Mouse (Mus musculus) MEL (cell line): ENCODE measurements around the gene Phf13. TPM values are rescaled to one million over a fixed set of nuclear protein-coding genes. Genes with fewer than 3 reads are reported as not detected.

Experiments
- DNase-seq: peaks from one replicate; pipeline ENCODE4 v3.0.0; 2011; ENCODE audit warnings: low read depth, low spot score
- H3K27ac ChIP-seq: 2 replicates; pipeline ENCODE4 v1.5.1; 2012; ENCODE audit warnings: low read depth, mild to moderate bottlenecking, control low read depth, low read length, moderate library complexity; ENCODE audit not compliant: control insufficient read depth
- H3K27me3 ChIP-seq, 2 experiments: fragments of 150-350 bp in 1 of 2; sonication (generic) in 1 of 2; 2 replicates each; pipeline ENCODE4 v1.6.1; 2012; ENCODE audit warnings: low read length in 2 of 2, mild to moderate bottlenecking in 2 of 2, improper control_type of control experiment in 1 of 2, moderate library complexity in 1 of 2; ENCODE audit not compliant: insufficient read depth in 2 of 2, control insufficient read depth in 1 of 2
- H3K36me3 ChIP-seq, 2 experiments: 2 replicates each; pipeline ENCODE4 v1.6.1; 2012 to 2014; ENCODE audit warnings: low read length in 2 of 2, improper control_type of control experiment in 1 of 2, inconsistent platforms in 1 of 2, mild to moderate bottlenecking in 1 of 2; ENCODE audit not compliant: insufficient read depth in 2 of 2, control insufficient read depth in 1 of 2
- H3K4me1 ChIP-seq, 2 experiments: fragments of 150-350 bp in 1 of 2; sonication (generic) in 1 of 2; 2 replicates each; pipeline ENCODE4 v1.6.1; 2012; ENCODE audit warnings: low read length in 2 of 2, improper control_type of control experiment in 1 of 2, mild to moderate bottlenecking in 1 of 2; ENCODE audit not compliant: insufficient read depth in 2 of 2, control insufficient read depth in 1 of 2
- H3K4me3 ChIP-seq, 2 experiments: fragments of 150-350 bp in 1 of 2; sonication (generic) in 1 of 2; 2 replicates each; pipeline ENCODE4 v1.5.1; 2012; ENCODE audit warnings: low read depth in 2 of 2, low read length in 2 of 2, mild to moderate bottlenecking in 2 of 2, moderate library complexity in 2 of 2, control low read depth in 1 of 2, improper control_type of control experiment in 1 of 2; ENCODE audit not compliant: control insufficient read depth in 1 of 2, insufficient read depth in 1 of 2
- H3K79me2 ChIP-seq: 2 replicates; pipeline ENCODE4 v1.6.1; 2012; ENCODE audit warnings: mild to moderate bottlenecking, low read length, moderate library complexity; ENCODE audit not compliant: control insufficient read depth, poor library complexity, insufficient read depth
- H3K9ac ChIP-seq: 2 replicates; pipeline ENCODE4 v1.6.1; 2012; ENCODE audit warnings: low read depth, mild to moderate bottlenecking, control low read depth, low read length, moderate library complexity; ENCODE audit not compliant: control insufficient read depth, poor library complexity, severe bottlenecking
- H3K9me3 ChIP-seq: fragments of 150-350 bp; sonication (generic); replicated peaks from 2 replicates; pipeline ENCODE4 v1.6.1; 2012; ENCODE audit warnings: mild to moderate bottlenecking, low read length, improper control_type of control experiment, moderate library complexity; ENCODE audit not compliant: insufficient read depth
- BHLHE40 ChIP-seq: IDR thresholded peaks from 2 replicates; pipeline ENCODE4 v1.6.1; 2012; ENCODE audit warnings: low read depth, mild to moderate bottlenecking, inconsistent platforms, low read length, improper control_type of control experiment, borderline replicate concordance
- CHD1 ChIP-seq: IDR thresholded peaks from 2 replicates; pipeline ENCODE4 v1.6.1; 2012; ENCODE audit warnings: low read depth, mild to moderate bottlenecking, inconsistent platforms, low read length, improper control_type of control experiment
- CHD2 ChIP-seq: IDR thresholded peaks from 2 replicates; pipeline ENCODE4 v1.6.1; 2011; ENCODE audit warnings: low read length, improper control_type of control experiment
- CTCF ChIP-seq, 3 experiments: IDR thresholded peaks in 2 of 3; conservative IDR thresholded peaks in 1 of 3; 2 replicates each; pipeline ENCODE4 v1.5.1; 2011 to 2012; ENCODE audit warnings: low read length in 3 of 3, low read depth in 2 of 3, mild to moderate bottlenecking in 2 of 3, improper control_type of control experiment in 1 of 3, inconsistent platforms in 1 of 3, mixed read lengths in 1 of 3, moderate library complexity in 1 of 3; ENCODE audit not compliant: control insufficient read depth in 1 of 3, insufficient read depth in 1 of 3, poor library complexity in 1 of 3, severe bottlenecking in 1 of 3
- E2F4 ChIP-seq: IDR thresholded peaks from 2 replicates; pipeline ENCODE4 v1.6.1; 2011; ENCODE audit warnings: low read depth, low read length, improper control_type of control experiment, borderline replicate concordance
- ELF1 ChIP-seq: IDR thresholded peaks from 2 replicates; pipeline ENCODE4 v1.6.1; 2014; ENCODE audit warnings: low read depth, mild to moderate bottlenecking, inconsistent platforms, low read length, improper control_type of control experiment, moderate library complexity
- EP300 ChIP-seq, 2 experiments: IDR thresholded peaks; 2 replicates each; pipeline ENCODE4 v1.6.1; 2011; ENCODE audit warnings: improper control_type of control experiment in 2 of 2, low read length in 2 of 2, low read depth in 1 of 2, mild to moderate bottlenecking in 1 of 2
- ETS1 ChIP-seq: IDR thresholded peaks from 2 replicates; pipeline ENCODE4 v1.6.1; 2012; ENCODE audit warnings: low read depth, mild to moderate bottlenecking, inconsistent platforms, low read length, improper control_type of control experiment, moderate library complexity
- GABPA ChIP-seq: IDR thresholded peaks from 2 replicates; pipeline ENCODE4 v1.6.1; 2012; ENCODE audit warnings: low read depth, mild to moderate bottlenecking, inconsistent platforms, low read length, improper control_type of control experiment, moderate library complexity
- GATA1 ChIP-seq: IDR thresholded peaks from 2 replicates; pipeline ENCODE4 v1.6.1; 2011; ENCODE audit warnings: low read depth, low read length, improper control_type of control experiment
- HCFC1 ChIP-seq: IDR thresholded peaks from 2 replicates; pipeline ENCODE4 v1.6.1; 2012; ENCODE audit warnings: low read depth, mild to moderate bottlenecking, inconsistent platforms, low read length, improper control_type of control experiment, moderate library complexity
- JUND ChIP-seq: IDR thresholded peaks from 2 replicates; pipeline ENCODE4 v1.6.1; 2011; ENCODE audit warnings: low read depth, mild to moderate bottlenecking, improper control_type of control experiment, low read length
- KAT2A ChIP-seq: conservative IDR thresholded peaks from 2 replicates; pipeline ENCODE4 v1.6.1; 2012; ENCODE audit warnings: low read depth, low read length, improper control_type of control experiment, inconsistent platforms
- MAFK ChIP-seq: IDR thresholded peaks from 2 replicates; pipeline ENCODE4 v1.6.1; 2011; ENCODE audit warnings: low read depth, mild to moderate bottlenecking, low read length, improper control_type of control experiment, borderline replicate concordance
- MAX ChIP-seq: IDR thresholded peaks from 2 replicates; pipeline ENCODE4 v1.6.1; 2011; ENCODE audit warnings: low read length, improper control_type of control experiment
- MAZ ChIP-seq: IDR thresholded peaks from 2 replicates; pipeline ENCODE4 v1.6.1; 2012; ENCODE audit warnings: low read depth, mild to moderate bottlenecking, inconsistent platforms, low read length, improper control_type of control experiment
- MEF2A ChIP-seq: IDR thresholded peaks from 2 replicates; pipeline ENCODE4 v1.6.1; 2014; ENCODE audit warnings: low read depth, mild to moderate bottlenecking, inconsistent platforms, low read length, improper control_type of control experiment; ENCODE audit not compliant: poor library complexity, insufficient replicate concordance, severe bottlenecking; ENCODE audit errors: extremely low read depth
- MXI1 ChIP-seq: IDR thresholded peaks from 2 replicates; pipeline ENCODE4 v1.6.1; 2011; ENCODE audit warnings: mild to moderate bottlenecking, low read depth, low read length, improper control_type of control experiment
- MYB ChIP-seq: IDR thresholded peaks from 2 replicates; pipeline ENCODE4 v1.6.1; 2011; ENCODE audit warnings: mild to moderate bottlenecking, low read depth, low read length, improper control_type of control experiment
- MYC ChIP-seq: IDR thresholded peaks from 2 replicates; pipeline ENCODE4 v1.6.1; 2011; ENCODE audit warnings: low read depth, mild to moderate bottlenecking, low read length, improper control_type of control experiment, moderate library complexity
- NELFE ChIP-seq: IDR thresholded peaks from 2 replicates; pipeline ENCODE4 v1.6.1; 2011; ENCODE audit warnings: low read depth, low read length, improper control_type of control experiment
- NRF1 ChIP-seq: IDR thresholded peaks from 2 replicates; pipeline ENCODE4 v1.6.1; 2014; ENCODE audit warnings: low read depth, mild to moderate bottlenecking, inconsistent platforms, low read length, improper control_type of control experiment, moderate library complexity; ENCODE audit not compliant: poor library complexity, insufficient read depth, severe bottlenecking
- POLR2A ChIP-seq, 2 experiments: IDR thresholded peaks; 2 replicates each; pipeline ENCODE4 v1.6.1; 2011 to 2012; ENCODE audit warnings: low read length in 2 of 2, mild to moderate bottlenecking in 2 of 2, control low read depth in 1 of 2, improper control_type of control experiment in 1 of 2, low read depth in 1 of 2, moderate library complexity in 1 of 2; ENCODE audit not compliant: control insufficient read depth in 1 of 2, insufficient read depth in 1 of 2, poor library complexity in 1 of 2
- POLR2AphosphoS2 ChIP-seq: IDR thresholded peaks from 2 replicates; pipeline ENCODE4 v1.6.1; 2011; ENCODE audit warnings: low read length, improper control_type of control experiment
- POLR2AphosphoS5 ChIP-seq: IDR thresholded peaks from 2 replicates; pipeline ENCODE4 v1.6.1; 2012; ENCODE audit warnings: low read depth, borderline replicate concordance, mild to moderate bottlenecking, inconsistent platforms, low read length, moderate library complexity, mixed read lengths
- RAD21 ChIP-seq: IDR thresholded peaks from 2 replicates; pipeline ENCODE4 v1.6.1; 2011; ENCODE audit warnings: mild to moderate bottlenecking, low read depth, low read length, improper control_type of control experiment
- RCOR1 ChIP-seq: IDR thresholded peaks from 2 replicates; pipeline ENCODE4 v1.6.1; 2012; ENCODE audit warnings: low read depth, mild to moderate bottlenecking, inconsistent platforms, low read length, improper control_type of control experiment
- SIN3A ChIP-seq: IDR thresholded peaks from 2 replicates; pipeline ENCODE4 v1.6.1; 2012; ENCODE audit warnings: low read length, improper control_type of control experiment, inconsistent platforms
- SMC3 ChIP-seq: IDR thresholded peaks from 2 replicates; pipeline ENCODE4 v1.6.1; 2011; ENCODE audit warnings: low read depth, low read length, improper control_type of control experiment
- TAL1 ChIP-seq: IDR thresholded peaks from 2 replicates; pipeline ENCODE4 v1.6.1; 2012; ENCODE audit warnings: mild to moderate bottlenecking, inconsistent platforms, low read length, moderate library complexity, mixed read lengths
- TBP ChIP-seq: IDR thresholded peaks from 2 replicates; pipeline ENCODE4 v1.8.0; 2011; ENCODE audit warnings: low read depth, low read length, improper control_type of control experiment
- TCF12 ChIP-seq: IDR thresholded peaks from 2 replicates; pipeline ENCODE4 v1.6.1; 2014; ENCODE audit warnings: low read depth, mild to moderate bottlenecking, inconsistent platforms, low read length, improper control_type of control experiment, moderate library complexity
- UBTF ChIP-seq: IDR thresholded peaks from 2 replicates; pipeline ENCODE4 v1.6.1; 2012; ENCODE audit warnings: low read depth, mild to moderate bottlenecking, inconsistent platforms, low read length, improper control_type of control experiment, moderate library complexity, borderline replicate concordance; ENCODE audit not compliant: insufficient read depth
- USF1 ChIP-seq: IDR thresholded peaks from 2 replicates; pipeline ENCODE4 v1.6.1; 2014; ENCODE audit warnings: low read depth, mild to moderate bottlenecking, inconsistent platforms, low read length, improper control_type of control experiment, moderate library complexity
- USF2 ChIP-seq, 2 experiments: IDR thresholded peaks; 2 replicates each; pipeline ENCODE4 v1.6.1; 2011 to 2012; ENCODE audit warnings: improper control_type of control experiment in 2 of 2, low read length in 2 of 2, borderline replicate concordance in 1 of 2, inconsistent platforms in 1 of 2, low read depth in 1 of 2, mild to moderate bottlenecking in 1 of 2; ENCODE audit not compliant: insufficient read depth in 1 of 2
- ZC3H11A ChIP-seq: IDR thresholded peaks from 2 replicates; pipeline ENCODE4 v1.6.1; 2012; ENCODE audit warnings: low read depth, mild to moderate bottlenecking, inconsistent platforms, low read length, improper control_type of control experiment
- ZKSCAN1 ChIP-seq: IDR thresholded peaks from 2 replicates; pipeline ENCODE4 v1.6.1; 2012; ENCODE audit warnings: low read depth, mild to moderate bottlenecking, inconsistent platforms, low read length, improper control_type of control experiment, moderate library complexity
- ZMIZ1 ChIP-seq: IDR thresholded peaks from 2 replicates; pipeline ENCODE4 v1.6.1; 2012; ENCODE audit warnings: low read depth, mild to moderate bottlenecking, inconsistent platforms, low read length, improper control_type of control experiment, moderate library complexity
- polyA plus RNA-seq, 2 experiments: library from polyadenylated mRNA; stranded (reverse) in 1 of 2; unstranded in 1 of 2; fragments of >175 nt in 1 of 2; fragments of >200 nt in 1 of 2; gene quantifications; 2 replicates each; pipeline versions ENCODE4 v1.2.1 to v1.2.4; 2012; ENCODE audit warnings: low replicate concordance in 2 of 2, low read depth in 1 of 2; ENCODE audit not compliant: insufficient read length in 2 of 2, insufficient read depth in 1 of 2, missing spikeins in 1 of 2
- total RNA-seq: library from RNA; depleted of rRNA; stranded (reverse); fragments of 300-350 nt; gene quantifications from 2 replicates; pipeline ENCODE4 v1.2.3, GENCODE M21; 2012

The Phf13 gene
- total and polyA plus RNA-seq, 3 experiments: 2.0 to 6.6 TPM; not detected in 1

- Histone ChIP-seq H3K4me1 (no peaks in the 10 kb centered on the region), H3K27me3 (no peaks in the 10 kb centered on the region), H3K36me3 (peaks cover 0 to 5% of the 10 kb centered on the region in 2 experiments; a peak in 1 of 4 replicates), H3K4me3 (no peak overlapping the region), H3K9ac (no peak overlapping the region), H3K27ac (no peak overlapping the region), H3K9me3 (no peaks in the 10 kb centered on the region), H3K79me2 (no peaks in the 10 kb centered on the region)
- DNase-seq: peak; percentile 78
- TF ChIP-seq HCFC1 (no peak), POLR2AphosphoS5 (no peak), ELF1 (no peak), ETS1 (no peak), MAZ (no peak), NELFE (no peak), TCF12 (no peak), MEF2A (no peak), JUND (no peak), BHLHE40 (no peak), TBP (0 out of 2 replicates have a peak, but pooled peaks have one; percentile 23), UBTF (no peak), CTCF (IDR thresholded peaks at IDR 0.05 in 2 of 3, conservative IDR thresholded peaks at IDR 0.05 in 1 of 3; ENCODE audit: control insufficient read depth in 1 of 3, insufficient read depth in 1 of 3, low read depth in 2 of 3, low read length in 3 of 3, poor library complexity in 1 of 3, severe bottlenecking in 1 of 3) (peak; percentile 43 to 91 (median 78)), E2F4 (no peak), KAT2A (no peak), CHD2 (no peak), ZMIZ1 (no peak), EP300 (IDR thresholded peaks at IDR 0.05; ENCODE audit: low read depth in 1 of 2, low read length in 2 of 2) (no peak), SIN3A (no peak), MYC (peak; percentile 51; the same call in 1 of the 2 replicates), ZC3H11A (no peak), GABPA (no peak), POLR2AphosphoS2 (no peak), ZKSCAN1 (no peak), MXI1 (no peak), POLR2A (IDR thresholded peaks at IDR 0.05; ENCODE audit: control insufficient read depth in 1 of 2, insufficient read depth in 1 of 2, low read depth in 1 of 2, low read length in 2 of 2, poor library complexity in 1 of 2) (no peak), MAX (0 out of 2 replicates have a peak, but pooled peaks have one; percentile 50), CHD1 (no peak), SMC3 (peak; percentile 58), MAFK (no peak), RCOR1 (no peak), NRF1 (no peak), USF1 (no peak), TAL1 (no peak), GATA1 (no peak), MYB (no peak), USF2 (IDR thresholded peaks at IDR 0.05; ENCODE audit: borderline replicate concordance in 1 of 2, insufficient read depth in 1 of 2, low read depth in 1 of 2, low read length in 2 of 2) (no peak), RAD21 (peak; percentile 34)
Measured at GRCm38 (mm10) chr4:151975441-151975840, 20.6 kb downstream of the Phf13 start.
